Mouse (Mus musculus) urinary bladder, postnatal 25 days (tissue): ENCODE data around the gene Ap4m1.
"Not testable (repeated sequence)": the region's sequence is repeated elsewhere in the genome, so short reads cannot be mapped to it uniquely, and the experiment has no call there.

Source experiments
- DNase-seq: peaks from one replicate; pipeline ENCODE4 v3.0.0; 2022; ENCODE audit warnings: low spot score

Ap4m1 gene

DNA sequence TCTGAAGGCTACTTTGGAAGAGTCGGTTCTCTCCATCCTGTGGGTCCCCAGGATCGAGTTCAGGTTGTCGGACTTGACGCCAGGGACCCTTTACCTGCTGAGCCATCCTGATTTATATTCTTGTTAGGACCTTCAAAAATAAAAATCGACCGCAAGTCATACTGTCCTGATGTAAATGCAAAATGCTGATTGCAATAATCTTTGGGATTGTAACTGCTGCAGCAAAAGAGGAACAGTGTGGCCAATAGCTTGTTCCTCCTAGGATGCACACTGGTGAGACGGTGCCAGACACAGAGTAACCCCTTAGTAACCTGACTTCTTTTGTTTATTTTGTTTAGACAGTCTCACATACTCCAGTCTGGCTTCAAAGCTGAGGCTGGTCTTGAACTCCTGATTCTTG is 23.7 kb downstream of the Ap4m1 start:
- DNase-seq, result no peak

DNA sequence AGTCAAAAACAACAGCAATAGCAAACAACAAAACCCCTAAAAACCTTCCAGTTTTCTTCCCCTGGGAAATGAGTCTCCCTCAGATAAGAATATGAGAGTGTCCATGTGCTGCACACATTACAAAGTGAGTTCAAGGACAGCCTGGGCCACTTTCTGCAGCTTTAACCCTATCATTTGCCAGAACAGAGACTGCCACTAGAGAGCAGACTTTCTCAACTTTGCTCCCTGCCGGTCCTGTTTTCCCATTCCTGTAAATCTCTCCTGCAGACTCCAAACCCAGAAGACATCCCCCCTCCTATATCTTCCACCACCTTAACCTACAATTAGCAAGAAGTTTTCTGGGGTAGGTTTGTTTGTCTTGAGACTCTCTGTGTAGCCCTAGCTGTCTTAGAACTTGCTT is 27.8 kb downstream of the Ap4m1 start:
- no peak for DNase-seq

DNA sequence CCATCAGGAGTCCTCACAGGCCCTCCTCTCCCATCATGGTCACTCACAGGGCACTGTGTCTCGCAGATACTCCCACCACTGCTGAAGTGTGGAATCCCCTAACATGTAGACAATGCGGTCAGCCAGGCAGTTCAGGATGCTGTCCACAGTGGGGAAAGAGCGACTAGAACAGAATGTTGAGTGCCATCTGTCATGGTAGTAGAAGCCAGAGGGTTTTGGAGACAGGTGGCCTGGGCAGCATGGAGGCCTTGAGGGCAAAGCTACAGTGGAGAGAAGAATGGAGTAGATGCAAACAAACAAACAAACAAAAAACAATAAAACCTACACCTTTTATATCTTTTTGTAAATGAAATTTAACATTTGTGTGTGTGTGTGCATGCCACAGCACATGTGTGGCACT is 30.3 kb downstream of the Ap4m1 start:
- DNase-seq, result no peak

DNA sequence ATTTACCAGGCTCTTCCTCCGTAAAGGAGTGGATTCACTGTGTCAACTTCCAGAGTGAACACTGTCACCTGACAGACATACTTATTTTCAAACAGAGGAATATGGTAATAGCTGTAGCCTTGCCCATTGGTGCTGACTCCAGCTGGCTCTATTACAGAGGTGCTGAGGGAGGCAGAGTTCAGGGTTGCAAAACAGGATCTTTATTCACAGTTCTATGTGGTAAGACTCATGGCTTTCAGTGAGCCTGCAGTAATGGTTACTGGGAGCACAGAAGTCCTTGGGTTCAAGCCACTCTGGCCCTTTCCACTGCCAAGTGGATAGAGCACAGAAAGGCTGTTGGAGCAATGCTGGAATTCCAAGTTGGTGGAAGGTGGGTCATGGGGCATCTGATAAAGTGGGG is 35.5 kb downstream of the Ap4m1 start:
- DNase-seq, result no peak

DNA sequence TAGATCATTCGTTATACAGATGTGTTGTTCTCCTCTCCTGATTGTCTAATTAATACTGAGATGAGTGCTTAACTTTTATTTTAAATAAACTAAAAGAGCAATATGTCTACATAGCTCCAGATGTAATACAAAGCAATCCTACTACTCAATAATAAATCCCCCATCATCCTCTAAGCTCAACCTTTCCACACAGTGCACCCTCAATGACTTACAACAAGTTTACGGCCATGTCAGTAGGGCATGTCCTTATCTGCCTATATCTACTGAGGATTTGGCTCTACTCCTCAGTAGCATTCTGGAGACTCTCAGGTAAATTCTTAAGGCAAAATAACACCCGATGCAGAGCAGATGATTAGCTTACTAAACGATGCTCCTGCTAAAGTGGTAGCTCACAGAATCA is 36.1 kb downstream of the Ap4m1 start:
- no peak for DNase-seq

DNA sequence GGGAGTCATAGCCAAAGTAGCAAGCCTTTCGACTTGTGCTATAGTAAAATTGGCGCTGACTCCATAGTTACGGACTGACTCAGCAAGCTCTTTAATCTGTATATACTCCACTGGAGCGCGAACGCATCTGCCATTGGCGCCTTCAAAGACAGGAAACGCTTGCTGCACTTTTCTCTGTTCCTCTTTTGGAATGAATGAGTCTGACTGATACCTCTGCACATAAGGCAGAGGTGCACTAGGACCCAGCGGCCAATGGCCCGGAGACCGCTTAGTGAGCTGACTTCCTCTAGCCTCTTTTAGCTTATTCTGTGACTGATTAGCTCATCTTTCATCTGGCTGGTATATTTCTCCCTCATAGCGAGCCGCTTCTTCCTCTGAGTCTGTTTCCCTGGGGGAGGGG is 44.8 kb downstream of the Ap4m1 start:
- DNase-seq, result not testable (repeated sequence)

DNA sequence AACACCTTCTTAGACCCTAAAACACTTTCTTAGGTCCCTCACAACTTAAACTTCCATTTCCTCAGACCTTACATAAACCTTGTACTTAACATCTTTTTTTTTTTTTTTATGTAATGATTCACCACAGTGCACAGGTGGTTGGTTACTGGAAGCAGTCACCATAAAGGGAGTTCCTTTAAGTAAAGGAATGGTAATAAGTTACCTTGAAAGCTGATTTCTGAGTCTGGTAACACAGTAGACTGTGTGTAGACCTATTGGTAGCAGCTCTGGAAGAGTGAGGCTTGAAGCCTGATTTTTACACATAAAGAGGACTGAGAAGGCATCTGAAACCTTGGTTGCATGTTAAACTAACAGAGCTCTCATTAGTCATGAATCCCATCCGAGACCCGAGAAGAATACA is 48.1 kb downstream of the Ap4m1 start:
- DNase-seq, result no peak

DNA sequence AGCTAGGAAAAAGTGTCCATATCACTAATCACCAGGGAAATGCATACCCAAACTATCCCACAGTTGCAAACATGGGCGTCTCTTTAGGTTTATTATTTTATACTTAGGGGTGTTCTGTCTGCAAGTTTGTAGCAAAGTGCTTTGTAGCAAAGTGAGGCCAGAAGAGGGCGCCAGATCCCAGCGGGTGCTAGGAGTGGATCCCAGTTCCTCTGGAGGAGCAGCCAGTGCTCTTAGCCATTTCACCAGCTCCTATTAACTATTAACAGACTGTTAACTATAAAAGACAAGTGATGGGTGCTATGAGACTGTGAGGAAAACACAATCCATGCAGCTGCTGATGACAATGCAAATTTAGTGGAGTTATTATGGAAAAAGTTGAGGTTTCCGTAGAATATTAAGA is 50.3 kb downstream of the Ap4m1 start:
- DNase-seq, result peak; percentile 91

DNA sequence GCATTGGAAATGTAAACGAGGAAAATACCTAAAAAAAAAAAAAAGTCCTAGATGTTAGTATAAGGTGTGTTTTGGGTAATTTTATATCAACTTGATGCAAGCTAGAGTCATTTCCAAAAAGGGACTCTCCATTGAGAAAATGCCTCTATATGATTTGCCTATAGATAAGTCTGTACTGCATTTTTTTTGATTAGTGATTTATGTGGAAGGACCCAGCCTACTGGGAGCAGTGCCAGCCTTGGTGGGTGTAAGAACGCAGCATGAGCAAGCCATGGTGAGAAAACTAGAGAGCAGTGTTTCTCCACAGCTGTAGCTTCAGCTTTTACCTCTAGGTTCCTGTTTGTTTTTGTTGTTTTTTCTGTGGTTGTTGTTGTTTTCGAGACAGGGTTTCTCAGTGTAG is 51.5 kb downstream of the Ap4m1 start:
- no peak for DNase-seq

DNA sequence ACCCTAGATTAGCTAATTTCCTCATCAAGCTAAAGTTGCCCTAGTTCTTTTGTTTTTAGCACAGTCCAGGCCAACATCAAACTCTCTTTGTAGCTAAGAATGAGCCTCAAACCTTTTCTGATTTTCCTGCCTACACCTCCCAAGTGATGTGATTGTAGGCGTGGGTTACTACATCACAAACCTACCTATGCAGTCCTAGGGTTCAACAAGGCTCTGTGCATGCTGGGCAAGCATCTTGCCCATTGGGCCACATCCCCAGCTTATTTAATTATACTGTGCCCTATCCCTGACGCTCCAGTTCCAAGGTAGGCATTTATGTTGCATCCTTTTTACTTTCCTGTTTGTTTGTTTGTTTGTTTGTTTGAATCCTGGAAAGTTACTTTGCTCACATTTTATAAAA is 53.9 kb downstream of the Ap4m1 start, which contains the start of gene Nxpe5:
Gene Nxpe5 (plus strand): TSS at position 199 of the 400 bp plus-strand sequence.
- no peak for DNase-seq

DNA sequence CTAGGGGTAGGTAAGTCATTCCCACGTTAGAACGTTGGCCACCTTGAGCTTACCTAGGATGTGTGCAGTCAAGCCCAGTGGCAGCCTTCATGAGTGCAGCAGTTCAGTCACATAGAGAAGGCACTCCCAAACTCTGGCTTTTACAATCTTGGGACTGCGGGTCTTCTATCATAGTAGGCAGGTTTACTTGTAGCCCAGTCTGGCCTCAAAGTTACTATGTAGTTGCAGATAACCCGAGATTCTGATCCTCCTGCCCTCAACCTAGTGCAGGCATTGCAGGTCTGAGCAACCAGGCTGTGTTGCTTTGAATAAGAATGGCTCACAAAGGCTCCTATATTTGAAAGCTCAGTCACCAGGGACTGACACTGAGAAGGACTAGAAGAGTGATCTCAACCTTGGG is 54.7 kb downstream of the Ap4m1 start:
- DNase-seq, result no peak

DNA sequence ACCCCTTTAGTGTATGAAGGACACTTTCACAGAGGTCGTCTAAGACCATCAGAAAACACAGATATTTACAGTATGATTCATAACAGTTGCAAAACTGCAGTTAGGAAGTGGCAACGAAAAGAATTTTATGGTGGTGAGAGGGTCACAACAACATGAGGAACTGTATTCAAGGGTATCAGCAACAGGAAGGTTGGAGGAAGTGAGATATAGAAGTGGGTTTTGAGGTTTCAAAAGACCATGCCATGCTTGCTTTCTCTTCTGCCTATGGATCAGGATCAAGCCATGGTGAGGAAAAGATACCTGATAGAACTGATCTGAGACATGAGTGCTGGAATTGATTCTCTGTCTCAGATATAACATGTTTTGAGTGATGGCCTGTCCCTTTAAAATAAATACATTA is 55.6 kb downstream of the Ap4m1 start:
- DNase-seq, result no peak

DNA sequence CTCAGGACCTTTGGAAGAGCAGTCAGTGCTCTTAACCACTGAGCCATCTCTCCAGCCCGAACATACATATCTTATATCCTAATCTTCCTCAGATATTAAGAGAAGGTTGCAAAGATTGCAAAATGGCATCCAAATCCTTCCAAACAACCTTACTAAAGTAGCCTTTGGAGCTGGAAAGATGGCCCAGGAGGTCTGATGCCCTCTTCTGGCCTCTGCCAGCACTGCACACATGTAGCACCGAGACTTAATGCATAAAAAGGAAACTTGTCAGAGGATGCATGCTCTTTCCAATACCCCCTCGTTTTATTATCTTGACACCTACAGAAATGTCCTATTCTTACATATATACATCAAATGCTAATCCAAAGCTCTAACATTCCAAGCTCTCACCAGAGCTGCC is 56.2 kb downstream of the Ap4m1 start:
- no peak for DNase-seq

DNA sequence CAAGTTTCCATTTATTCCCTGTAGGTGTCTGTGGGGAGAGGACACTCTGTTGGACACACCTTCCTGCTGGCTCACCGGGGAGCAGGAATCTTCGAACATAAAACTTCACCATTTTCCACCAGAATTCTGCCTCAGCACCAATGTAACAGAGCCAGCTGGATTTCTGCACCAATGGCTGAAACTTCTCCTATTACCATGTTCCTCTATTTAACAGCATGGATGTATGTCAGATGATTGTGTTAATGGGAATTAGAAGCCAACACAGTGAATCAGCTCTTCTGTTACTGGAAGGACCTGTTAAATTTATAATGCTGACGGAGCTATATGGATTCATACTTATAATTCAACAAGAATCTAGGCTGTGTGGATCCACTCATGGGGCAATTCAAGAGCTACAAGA is 57.7 kb downstream of the Ap4m1 start:
- no peak for DNase-seq
